Mouse (Mus musculus) hindbrain, embryonic 10.5 days (tissue): Measurements from ENCODE around the gene Immp1l. TPM values are rescaled to one million over a fixed set of nuclear protein-coding genes. Genes with fewer than 3 reads are reported as not detected.

Experiments used
- DNase-seq: peaks from one replicate; pipeline ENCODE4 v3.0.0-alpha.2; 2017; ENCODE audit warnings: low spot score
- H3K27ac ChIP-seq: fragments of 300-500 bp; sonication (generic); 2 replicates; pipeline ENCODE4 v1.5.1; 2016; ENCODE audit warnings: mild to moderate bottlenecking, moderate library complexity
- H3K27me3 ChIP-seq: fragments of 300-500 bp; sonication (generic); 2 replicates; pipeline ENCODE4 v1.6.1; 2016; ENCODE audit warnings: mild to moderate bottlenecking; ENCODE audit not compliant: poor library complexity, insufficient read depth, severe bottlenecking
- H3K36me3 ChIP-seq: fragments of 300-500 bp; sonication (generic); 2 replicates; pipeline ENCODE4 v1.6.1; 2016; ENCODE audit warnings: mild to moderate bottlenecking, moderate library complexity
- H3K4me1 ChIP-seq: fragments of 300-500 bp; sonication (generic); replicated peaks from 2 replicates; pipeline ENCODE4 v1.6.1; 2016; ENCODE audit warnings: mild to moderate bottlenecking
- H3K4me3 ChIP-seq: fragments of 300-500 bp; sonication (generic); 2 replicates; pipeline ENCODE4 v1.5.1; 2016; ENCODE audit warnings: mild to moderate bottlenecking, moderate library complexity
- H3K9me3 ChIP-seq: fragments of 300-500 bp; sonication (generic); 2 replicates; pipeline ENCODE4 v1.6.1; 2016; ENCODE audit warnings: mild to moderate bottlenecking, moderate library complexity
- WGBS: fragments of 180-500 bp; shearing (Covaris S2); methylation state at CpG from one replicate; pipeline ENCODE4 v1.1.7; 2016; 5-methylcytosine and 5-hydroxymethylcytosine counted together
- polyA plus RNA-seq: library from polyadenylated mRNA; unstranded; fragments of >200 nt; fragmentation: Nextera tagmentation; extraction: Ambion mirVana; gene quantifications from 2 replicates; pipeline ENCODE4 v1.2.1, GENCODE M21; 2016

The Immp1l gene
- 125 and 131 TPM in 2 replicates for polyA plus RNA-seq

DNA sequence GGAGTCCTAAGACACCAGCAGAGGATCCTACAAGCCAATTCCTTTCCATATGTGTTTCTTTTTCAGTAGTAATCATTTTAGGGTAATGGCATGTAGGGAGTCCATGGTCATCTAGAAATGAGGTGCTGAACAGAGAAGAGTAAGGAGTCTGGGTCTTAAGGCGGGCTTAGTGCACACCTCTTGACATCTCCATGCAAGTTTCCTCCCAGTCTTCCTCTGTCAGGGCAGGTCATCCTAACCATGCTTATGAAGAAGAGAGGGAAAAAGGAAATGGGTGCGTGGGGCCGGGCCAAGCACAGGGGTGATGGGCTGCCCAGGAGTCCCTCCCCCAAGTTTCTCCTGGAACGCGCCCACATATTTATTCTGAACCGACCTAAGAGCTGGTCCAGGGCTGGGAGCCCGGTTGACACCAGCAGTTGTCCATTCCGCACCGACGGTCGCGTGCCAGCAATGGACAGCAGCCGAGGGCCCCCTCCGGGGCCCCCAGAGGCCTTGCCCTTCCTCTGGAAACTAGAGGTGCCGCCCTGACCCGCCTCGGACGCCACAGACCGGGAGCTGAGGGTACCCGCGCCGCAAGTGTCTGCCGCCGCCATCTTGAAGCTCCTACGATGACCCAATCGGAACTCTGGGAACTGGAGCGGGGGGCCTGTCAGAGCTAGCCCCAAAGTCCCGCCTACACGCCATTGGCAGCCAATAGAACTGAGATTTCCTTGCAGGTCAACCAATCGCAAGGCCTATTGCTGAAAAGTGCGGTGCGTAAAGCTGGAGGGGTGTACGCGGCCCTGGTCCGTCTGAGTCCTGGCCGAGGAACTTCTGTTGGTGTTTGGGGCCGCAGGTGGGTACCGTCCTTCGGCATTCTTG is at the start of gene Immp1l, which contains the start of gene Elp4:
Gene Immp1l, plus strand, starts transcription at position 743 of the 861 bp plus-strand sequence.
Gene Elp4, minus strand, starts transcription at position 669 of the 861 bp plus-strand sequence.
- peak; percentile 96 for DNase-seq
- WGBS, result under 1% methylated on average over 39 of the region's 39 CpGs
- Histone ChIP-seq H3K36me3 (0 out of 2 replicates have a peak, but pooled peaks cover 5% of the 10 kb centered on the region), H3K4me1 (peaks cover 19% of the 10 kb centered on the region), H3K27ac (peak within 1 kb of the TSS; percentile 93), H3K9me3 (no peaks in the 10 kb centered on the region), H3K27me3 (no peaks in the 10 kb centered on the region), H3K4me3 (peak within 1 kb of the TSS; percentile 83)

DNA sequence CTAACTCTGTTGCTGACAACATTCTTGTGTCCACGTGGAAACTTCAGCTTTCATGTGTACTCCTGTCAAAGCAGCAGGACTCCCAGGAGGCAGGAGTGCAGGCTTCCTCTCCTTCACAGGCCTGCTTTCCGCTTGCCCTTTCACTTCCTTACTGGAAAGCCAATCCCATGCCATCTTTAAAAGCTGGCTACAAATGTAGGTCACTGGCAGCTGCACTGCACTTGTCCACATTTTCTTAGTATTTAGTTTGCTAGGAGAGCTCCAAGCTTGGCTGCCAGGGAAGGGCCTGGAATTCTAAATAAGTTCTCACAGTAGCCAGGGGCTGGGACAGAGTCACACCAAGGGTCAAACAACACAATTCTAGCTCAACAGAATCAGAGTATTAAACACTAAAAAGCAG is 49.7 kb upstream of the Immp1l start:
- Histone ChIP-seq H3K4me3 (no peak overlapping the region), H3K36me3 (no peaks in the 10 kb centered on the region), H3K27me3 (no peaks in the 10 kb centered on the region), H3K9me3 (no peaks in the 10 kb centered on the region), H3K4me1 (no peaks in the 10 kb centered on the region), H3K27ac (no peak overlapping the region)
- DNase-seq, result no peak
- WGBS, result 43% methylated on average over 2 of the region's 2 CpGs

DNA sequence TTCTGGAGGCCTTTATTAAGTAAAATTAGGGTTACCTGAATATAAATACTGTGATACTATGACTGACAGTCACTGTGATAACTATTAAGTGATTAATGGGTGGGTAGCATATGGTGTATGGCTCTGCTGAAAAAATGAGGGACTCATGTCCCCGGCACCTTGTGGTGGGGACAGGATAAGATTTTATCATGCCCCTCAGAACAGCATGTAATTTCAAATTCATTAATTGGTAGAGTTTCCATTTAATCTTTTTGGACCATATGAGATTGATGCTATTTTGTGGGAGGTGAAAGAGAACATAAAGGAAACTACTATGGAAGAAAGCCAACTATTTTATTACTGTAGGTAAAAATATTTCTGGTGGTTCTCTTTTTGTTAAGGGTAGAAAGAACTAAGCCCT is 31.0 kb upstream of the Immp1l start:
- Histone ChIP-seq H3K9me3 (no peaks in the 10 kb centered on the region), H3K4me3 (no peak overlapping the region), H3K27ac (no peak overlapping the region), H3K27me3 (no peaks in the 10 kb centered on the region), H3K4me1 (no peaks in the 10 kb centered on the region), H3K36me3 (peaks cover 27% of the 10 kb centered on the region)
- WGBS, result 87% methylated on average over 1 of the region's 1 CpGs
- no peak for DNase-seq

DNA sequence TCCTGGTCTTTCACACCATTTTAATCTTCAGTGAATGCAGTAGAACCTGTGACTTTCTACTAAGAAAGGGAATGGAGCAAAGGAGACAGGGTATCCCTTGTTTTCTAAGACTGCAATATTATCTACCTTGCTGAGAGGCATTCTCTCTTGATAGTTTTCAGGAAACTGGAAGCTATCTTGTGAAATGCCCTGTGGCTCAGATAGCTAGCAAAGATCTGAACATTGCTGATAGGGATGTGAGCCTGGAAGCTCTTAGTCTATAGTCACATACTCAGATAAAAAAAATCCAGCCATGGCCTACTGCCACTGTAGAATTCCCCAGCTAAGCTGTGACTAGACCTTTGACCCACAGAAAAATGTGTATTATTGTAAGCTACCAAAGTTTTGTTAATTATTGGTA is 13.6 kb upstream of the Immp1l start:
- H3K27ac ChIP-seq, result no peak overlapping the region
- peaks cover 65% of the 10 kb centered on the region for H3K36me3 ChIP-seq
- no peaks in the 10 kb centered on the region for H3K27me3 ChIP-seq
- peaks cover 16% of the 10 kb centered on the region for H3K9me3 ChIP-seq
- no peaks in the 10 kb centered on the region for H3K4me1 ChIP-seq
- no peak for DNase-seq
- H3K4me3 ChIP-seq, result no peak overlapping the region

DNA sequence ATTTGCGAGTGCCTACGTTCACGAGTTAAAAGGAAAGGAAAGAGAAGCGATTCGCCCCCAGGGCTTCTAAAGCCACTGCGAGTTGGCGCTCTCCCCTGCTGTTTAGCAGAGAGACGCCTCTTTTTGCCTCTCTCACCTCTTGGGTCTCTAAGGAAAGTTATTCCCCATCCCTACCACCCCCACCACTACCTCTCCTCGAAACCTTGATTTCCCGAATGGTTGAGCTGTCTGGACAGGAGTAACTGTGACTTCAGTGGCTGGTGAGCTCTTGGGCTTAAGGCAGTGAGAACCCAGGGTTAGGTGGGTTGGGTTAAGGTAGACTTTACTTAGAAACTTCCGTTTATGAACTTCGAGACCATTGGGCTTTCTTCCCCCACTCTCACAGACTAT is 314 bp downstream of the Immp1l start:
- Histone ChIP-seq H3K4me3 (peak overlapping the region; percentile 83), H3K9me3 (no peaks in the 10 kb centered on the region), H3K36me3 (0 out of 2 replicates have a peak, but pooled peaks cover 5% of the 10 kb centered on the region), H3K27ac (peak overlapping the region; percentile 93), H3K27me3 (no peaks in the 10 kb centered on the region), H3K4me1 (peaks cover 19% of the 10 kb centered on the region)
- DNase-seq, result no peak
- 1% methylated on average over 12 of the region's 12 CpGs for WGBS

DNA sequence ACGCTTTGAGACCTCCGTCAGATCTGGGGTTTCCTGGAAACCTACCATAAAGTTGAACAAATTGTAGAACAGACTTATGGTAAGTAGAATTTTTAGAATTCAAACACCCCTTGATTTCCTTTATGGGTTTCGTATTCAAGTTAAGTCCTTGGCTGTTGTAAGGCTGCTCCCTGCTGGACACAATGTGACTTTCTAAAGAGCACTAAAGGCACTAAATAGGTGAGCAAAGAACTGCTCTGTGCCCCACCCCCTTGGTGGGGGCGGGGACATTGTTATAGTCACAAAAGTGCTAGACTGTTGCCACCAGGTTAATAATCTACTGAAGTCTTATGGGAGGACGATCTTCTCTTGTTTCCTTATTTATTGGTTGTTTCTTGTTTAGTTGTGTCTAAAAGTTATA is 3.9 kb downstream of the Immp1l start:
- no peaks in the 10 kb centered on the region for H3K27me3 ChIP-seq
- WGBS, result 87% methylated on average over 5 of the region's 5 CpGs
- H3K27ac ChIP-seq, result no peak overlapping the region
- H3K36me3 ChIP-seq, result peaks cover 15% of the 10 kb centered on the region
- no peak overlapping the region for H3K4me3 ChIP-seq
- H3K9me3 ChIP-seq, result no peaks in the 10 kb centered on the region
- no peak for DNase-seq
- H3K4me1 ChIP-seq, result peaks cover 18% of the 10 kb centered on the region

DNA sequence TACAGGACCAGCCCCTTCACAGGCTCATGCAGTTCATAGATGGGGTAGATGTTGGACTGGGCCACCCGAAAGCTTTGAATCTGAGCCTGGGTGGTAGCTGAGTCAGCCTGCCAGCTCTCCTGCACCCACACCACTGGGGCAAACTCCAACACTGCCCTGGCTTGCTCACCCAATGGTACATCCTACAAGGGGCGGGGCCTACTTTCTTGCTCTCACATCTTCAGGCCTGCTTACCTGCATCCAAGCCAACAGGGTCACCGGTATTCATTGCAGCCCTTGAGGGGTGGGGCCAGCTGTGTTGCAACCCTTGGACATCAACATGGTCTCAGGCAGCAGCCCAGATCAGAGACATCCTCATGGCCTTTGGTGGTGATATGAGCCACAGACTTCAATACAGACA is 6.2 kb downstream of the Immp1l start:
- DNase-seq, result no peak
- Histone ChIP-seq H3K4me1 (peaks cover 3% of the 10 kb centered on the region; the same call in 1 of the 2 replicates), H3K27me3 (no peaks in the 10 kb centered on the region), H3K4me3 (no peak overlapping the region), H3K27ac (no peak overlapping the region), H3K36me3 (peaks cover 19% of the 10 kb centered on the region), H3K9me3 (no peaks in the 10 kb centered on the region)
- WGBS, result 92% methylated on average over 3 of the region's 3 CpGs

DNA sequence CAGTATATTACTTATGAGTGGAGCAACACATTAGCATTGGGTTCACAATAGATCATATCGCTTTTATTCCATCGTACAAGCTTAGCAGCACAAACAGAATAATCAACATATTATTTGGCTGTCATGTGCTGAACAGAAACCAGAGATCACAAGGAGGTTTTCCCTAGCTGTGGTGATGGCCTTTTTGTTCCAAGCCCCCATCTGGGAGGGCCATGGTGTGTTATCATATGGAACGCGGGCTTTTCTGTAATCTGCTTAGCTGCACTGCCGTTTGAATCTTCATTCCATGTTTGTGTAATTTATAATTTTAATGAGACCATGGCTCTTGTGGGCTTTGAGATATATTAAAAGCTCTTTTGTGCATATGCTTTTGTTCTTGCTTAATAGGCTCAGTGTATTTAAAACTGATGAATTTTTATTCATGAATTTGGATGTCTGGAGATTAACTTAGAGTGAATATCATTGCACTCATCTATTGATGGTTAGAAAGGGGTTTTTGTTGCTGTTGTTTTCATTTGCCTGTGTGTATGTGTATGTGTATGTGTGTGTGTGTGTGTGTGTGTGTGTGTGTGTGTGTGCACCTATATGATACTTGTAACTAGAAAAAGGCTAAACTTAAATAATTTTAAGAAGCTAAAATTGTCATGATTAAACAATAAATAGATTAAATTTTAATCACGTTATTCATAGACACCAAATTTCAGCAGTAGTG is 9.4 kb downstream of the Immp1l start:
- WGBS, result 74% methylated on average over 6 of the region's 6 CpGs
- DNase-seq, result no peak

DNA sequence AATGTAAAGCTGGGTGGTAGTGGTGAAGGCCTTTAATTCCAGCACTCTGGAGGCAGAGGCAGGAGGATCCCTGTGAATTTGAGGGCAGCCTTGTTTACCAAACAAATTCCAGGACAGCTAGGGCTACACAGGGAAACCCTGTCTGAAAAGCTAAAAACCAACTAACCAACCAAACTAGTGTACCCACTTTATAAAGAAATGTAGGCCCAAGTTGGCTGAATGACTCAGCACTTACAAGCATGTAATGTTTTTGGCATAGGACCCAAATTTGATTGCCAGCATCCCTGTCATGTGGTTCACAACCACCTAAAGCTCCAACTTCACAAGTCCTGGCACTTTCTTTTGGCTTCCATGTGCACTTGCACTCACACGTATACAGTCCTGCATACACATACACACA is 12.2 kb downstream of the Immp1l start:
- 90% methylated on average over 1 of the region's 1 CpGs for WGBS
- no peak overlapping the region for H3K27ac ChIP-seq
- H3K36me3 ChIP-seq, result peaks cover 4% of the 10 kb centered on the region; the same call in 1 of the 2 replicates
- H3K4me1 ChIP-seq, result no peaks in the 10 kb centered on the region
- DNase-seq, result no peak
- no peak overlapping the region for H3K4me3 ChIP-seq
- no peaks in the 10 kb centered on the region for H3K27me3 ChIP-seq
- no peaks in the 10 kb centered on the region for H3K9me3 ChIP-seq

More for the DNA sequence above, 9.4 kb downstream of the Immp1l start:
- no peak overlapping the region for H3K27ac ChIP-seq
- H3K4me1 ChIP-seq, result no peaks in the 10 kb centered on the region
- H3K36me3 ChIP-seq, result peaks cover 14% of the 10 kb centered on the region
- H3K27me3 ChIP-seq, result no peaks in the 10 kb centered on the region
- no peak overlapping the region for H3K4me3 ChIP-seq
- no peaks in the 10 kb centered on the region for H3K9me3 ChIP-seq

DNA sequence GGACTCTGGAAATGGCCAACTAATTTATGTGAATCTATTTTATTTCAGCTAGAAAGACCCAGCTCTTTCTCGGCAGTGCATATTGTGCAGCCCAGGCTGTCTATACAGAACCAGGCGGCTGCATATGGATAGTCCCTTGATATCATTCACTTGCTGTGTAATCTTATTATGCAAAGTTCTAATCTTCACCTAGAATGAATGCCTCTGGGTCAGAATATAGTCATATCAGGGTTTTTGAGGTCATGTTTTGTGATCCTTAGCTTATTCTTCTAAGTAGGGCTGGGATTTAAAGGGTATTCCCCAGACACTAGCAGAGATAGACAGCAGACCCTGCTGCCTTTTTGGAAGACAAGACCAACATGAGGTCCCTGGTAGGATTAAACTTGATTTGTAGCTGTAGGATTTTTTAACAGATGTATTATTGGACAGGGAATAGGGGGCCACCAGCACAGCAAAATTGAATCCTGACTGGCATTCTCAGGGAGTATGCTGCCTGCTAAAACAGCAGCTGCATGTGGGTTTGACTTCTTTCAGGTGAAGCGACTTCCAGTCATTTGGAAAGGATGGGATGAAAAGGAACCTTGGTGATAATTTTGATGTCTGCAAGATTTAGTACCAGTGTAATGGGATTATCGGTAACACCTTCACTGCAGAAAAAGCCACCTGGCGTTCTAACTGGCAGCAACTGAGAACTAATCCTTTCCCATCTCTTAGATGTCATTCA is 13.3 kb downstream of the Immp1l start:
- no peak for DNase-seq
- Histone ChIP-seq H3K4me1 (no peaks in the 10 kb centered on the region), H3K9me3 (no peaks in the 10 kb centered on the region), H3K36me3 (peaks cover 4% of the 10 kb centered on the region; the same call in 1 of the 2 replicates), H3K27me3 (no peaks in the 10 kb centered on the region), H3K27ac (no peak overlapping the region), H3K4me3 (no peak overlapping the region)
- 80% methylated on average over 5 of the region's 5 CpGs for WGBS

DNA sequence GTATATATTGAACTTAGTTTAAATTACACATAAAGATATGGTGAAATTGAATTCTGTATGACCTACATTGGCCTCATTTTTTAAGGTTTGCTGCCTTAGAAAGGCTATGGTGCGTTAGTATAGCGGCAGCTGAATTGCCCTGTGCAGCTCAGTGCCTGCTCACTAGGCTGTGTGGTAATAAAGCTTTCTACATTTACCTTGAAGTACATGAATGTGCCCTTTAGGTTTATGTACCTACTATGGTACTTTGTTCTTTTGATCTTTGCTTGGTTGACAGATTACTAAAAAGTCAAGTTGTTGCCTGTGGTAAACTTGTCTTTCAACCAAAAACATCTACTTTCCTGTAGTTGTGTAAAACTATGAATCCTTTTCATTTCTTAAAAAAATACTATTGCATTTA is 45.7 kb downstream of the Immp1l start:
- DNase-seq, result no peak
- H3K36me3 ChIP-seq, result peaks cover 9% of the 10 kb centered on the region; the same call in 1 of the 2 replicates
- no peaks in the 10 kb centered on the region for H3K4me1 ChIP-seq
- 93% methylated on average over 2 of the region's 2 CpGs for WGBS
- H3K27ac ChIP-seq, result no peak overlapping the region
- H3K9me3 ChIP-seq, result no peaks in the 10 kb centered on the region
- H3K4me3 ChIP-seq, result no peak overlapping the region
- H3K27me3 ChIP-seq, result no peaks in the 10 kb centered on the region

DNA sequence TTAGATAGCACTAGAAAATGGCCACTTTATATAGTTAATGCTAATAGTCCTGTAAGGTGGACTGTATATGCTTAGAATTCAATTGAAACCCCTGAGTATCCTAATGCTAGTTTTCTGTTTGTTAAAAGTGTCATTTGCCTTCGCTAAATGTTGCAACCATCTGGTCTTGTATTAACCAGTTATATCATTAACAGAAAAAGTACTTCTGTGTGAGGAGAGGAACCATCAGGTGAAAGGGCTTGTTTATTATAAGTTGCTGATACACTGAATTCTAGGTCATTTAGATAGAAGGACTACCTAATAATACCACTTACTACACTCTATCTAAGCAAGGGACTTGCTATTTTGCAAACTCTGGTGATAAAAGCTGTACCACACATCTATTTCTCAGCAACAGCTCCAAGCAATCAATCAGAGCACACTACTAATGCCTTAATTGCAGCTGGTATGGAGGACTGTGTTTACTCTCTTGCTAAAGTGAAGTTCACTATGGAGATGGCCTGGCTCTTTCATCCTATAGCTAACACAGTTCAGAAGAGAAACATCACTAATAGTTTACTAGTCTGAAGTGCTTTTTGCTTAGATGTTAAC is 47.0 kb downstream of the Immp1l start:
- 89% methylated on average over 1 of the region's 1 CpGs for WGBS
- Histone ChIP-seq H3K27ac (no peak overlapping the region), H3K4me3 (no peak overlapping the region), H3K27me3 (no peaks in the 10 kb centered on the region), H3K9me3 (no peaks in the 10 kb centered on the region), H3K4me1 (no peaks in the 10 kb centered on the region), H3K36me3 (peaks cover 9% of the 10 kb centered on the region; the same call in 1 of the 2 replicates)
- DNase-seq, result no peak
